Mouse (Mus musculus): ENCODE data around the gene Plekhg5.

GRCm38 (mm10) chr4:152115921-152116612, 43.8 kb downstream of the Plekhg5 start, which contains the start of gene Tnfrsf25:
- no peak for TF ChIP-seq CTCF (IDR thresholded peaks at IDR 0.05)
- no peak for TF ChIP-seq EP300 (IDR thresholded peaks at IDR 0.05)
